Mouse (Mus musculus) cerebral cortex, adult 2 months (tissue): ENCODE results near the gene Cldn2.

Experiments used
- WGBS: fragments of 180-500 bp; shearing (Covaris S2); methylation state at CpG from one replicate; pipeline ENCODE4 v1.1.7; 2018; 5-methylcytosine and 5-hydroxymethylcytosine counted together

Cldn2 gene

DNA sequence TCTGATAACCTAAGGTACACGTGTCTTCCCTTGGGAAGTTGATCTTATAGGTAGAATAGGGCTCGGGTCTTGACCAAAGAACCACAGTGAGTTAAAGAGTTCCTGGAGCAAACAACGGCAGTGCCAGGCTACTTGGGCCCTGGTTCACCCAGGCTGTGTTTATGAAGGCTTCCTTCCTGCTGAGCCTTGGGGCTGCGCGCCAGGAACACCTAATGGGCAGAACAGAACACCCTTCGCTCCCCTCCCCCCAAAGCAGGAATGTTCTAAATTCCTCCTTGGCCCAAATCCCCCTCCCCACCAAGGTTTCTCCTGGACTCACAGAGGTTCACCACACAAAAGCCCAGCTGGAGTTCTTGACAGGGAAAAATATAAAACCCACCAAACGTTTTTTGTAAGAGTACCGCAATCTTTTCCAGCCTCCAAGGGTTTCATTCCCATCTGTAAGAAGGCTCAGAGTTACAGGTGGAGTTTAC, at the start of gene Cldn2:
Gene Cldn2 (plus strand): TSS at position 423 of the 473 bp plus-strand sequence.
- WGBS, result 68% methylated on average over 8 of the region's 8 CpGs

- 9% methylated on average over 1 of the region's 1 CpGs for WGBS
These were observed 48.8 kb upstream of the Cldn2 start for GRCm38 (mm10) chrX:139751855-139752254.

DNA sequence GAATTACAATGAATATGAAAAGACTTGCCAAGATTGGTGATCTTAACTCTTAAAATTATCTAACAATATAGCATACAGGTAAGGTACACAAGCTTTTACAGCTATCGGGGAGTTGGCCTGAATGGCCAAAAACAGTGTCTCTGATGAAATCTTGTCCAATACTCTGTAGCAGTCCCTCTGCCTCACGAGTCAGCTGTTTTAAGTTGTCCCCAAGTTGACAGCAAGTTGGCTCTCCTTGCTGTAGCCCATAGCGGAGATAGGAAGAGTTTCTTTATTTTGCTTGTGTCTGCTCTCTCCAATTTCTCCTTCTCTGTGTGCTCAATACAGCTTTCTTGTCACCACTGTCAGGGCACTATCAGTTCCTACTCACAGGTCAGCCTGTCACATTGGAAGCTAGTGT, 42.0 kb upstream of the Cldn2 start:
- 69% methylated on average over 3 of the region's 3 CpGs for WGBS

DNA sequence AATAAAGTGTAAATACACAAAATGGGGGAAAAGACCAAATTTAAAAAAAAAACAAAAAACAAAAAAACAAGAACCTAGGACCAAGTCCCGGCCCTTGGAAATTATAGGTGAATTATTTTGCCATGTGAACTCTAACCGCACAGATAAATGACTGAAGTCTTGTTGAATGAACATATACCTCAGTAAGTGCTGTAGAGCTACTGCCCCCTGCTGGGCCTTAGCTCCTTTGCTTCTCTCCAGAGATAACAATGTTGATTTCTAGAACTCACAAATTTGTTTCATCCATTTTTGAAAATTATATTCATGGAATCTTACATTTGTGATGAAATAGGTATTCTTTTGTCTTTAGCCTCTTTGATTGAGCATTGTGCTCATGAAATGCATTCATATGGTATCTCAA, 38.1 kb upstream of the Cldn2 start:
- 56% methylated on average over 2 of the region's 2 CpGs for WGBS

DNA sequence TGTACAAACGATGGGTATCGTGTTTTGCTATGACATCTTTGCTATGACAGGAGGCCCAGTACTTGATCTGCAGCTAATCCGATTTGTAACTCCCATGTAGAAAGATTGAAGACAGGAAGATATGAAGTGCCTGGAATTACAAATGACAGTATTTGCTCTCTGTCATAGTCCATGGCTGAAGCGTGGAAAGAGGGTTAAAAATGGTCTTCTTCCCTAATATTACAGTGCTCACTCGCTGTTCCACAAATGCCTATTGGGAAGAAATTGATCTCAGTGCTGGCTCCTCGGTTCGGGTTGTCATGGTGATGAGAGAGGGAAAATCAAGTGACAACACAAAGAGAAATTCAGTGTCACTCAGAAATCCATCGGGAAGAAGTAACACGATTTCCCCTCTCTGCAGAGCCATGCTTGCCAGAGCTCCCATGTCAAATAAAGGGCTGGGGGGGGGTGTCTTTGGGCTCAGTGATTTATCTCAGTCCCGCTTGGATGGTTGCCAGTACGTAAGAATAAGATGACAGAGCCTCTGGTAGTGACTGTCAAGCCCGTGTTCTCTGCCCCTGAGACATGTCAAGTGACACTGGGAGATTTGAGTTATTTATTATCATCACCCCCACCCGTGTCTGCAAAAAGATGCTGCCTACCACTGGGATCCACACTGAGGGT, 30.5 kb upstream of the Cldn2 start:
- 70% methylated on average over 13 of the region's 13 CpGs for WGBS

- 27% methylated on average over 18 of the region's 18 CpGs for WGBS
These were observed 26.1 kb upstream of the Cldn2 start for GRCm38 (mm10) chrX:139774309-139775083.

DNA sequence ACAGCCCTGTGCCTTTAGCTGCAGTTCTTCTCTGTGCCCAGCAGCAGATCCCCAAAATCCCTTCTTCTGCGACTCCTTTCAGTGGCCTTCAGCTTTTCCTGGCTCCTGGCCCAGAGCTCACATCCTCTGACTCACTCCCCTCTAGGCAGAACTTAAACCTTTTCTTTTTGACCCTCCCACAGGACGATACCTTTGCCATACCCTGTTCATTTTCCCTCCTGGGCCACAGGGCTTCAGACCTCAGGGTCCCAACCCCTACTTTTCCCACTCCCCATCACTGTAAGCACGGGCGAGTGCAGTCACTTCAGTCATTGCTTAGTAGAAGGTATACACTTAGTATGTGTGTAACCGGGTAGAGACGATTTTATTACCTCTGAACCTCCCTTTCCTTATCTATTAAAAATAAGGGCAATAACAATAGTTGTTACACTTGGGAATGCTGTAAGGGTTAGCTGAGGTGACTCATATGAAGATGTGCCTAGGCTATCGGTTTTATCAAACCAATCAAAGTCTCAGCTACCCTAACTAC, 25.5 kb upstream of the Cldn2 start:
- WGBS, result 70% methylated on average over 7 of the region's 7 CpGs

- 85% methylated on average over 4 of the region's 4 CpGs for WGBS
These were observed 23.3 kb upstream of the Cldn2 start for GRCm38 (mm10) chrX:139777357-139777756.

DNA sequence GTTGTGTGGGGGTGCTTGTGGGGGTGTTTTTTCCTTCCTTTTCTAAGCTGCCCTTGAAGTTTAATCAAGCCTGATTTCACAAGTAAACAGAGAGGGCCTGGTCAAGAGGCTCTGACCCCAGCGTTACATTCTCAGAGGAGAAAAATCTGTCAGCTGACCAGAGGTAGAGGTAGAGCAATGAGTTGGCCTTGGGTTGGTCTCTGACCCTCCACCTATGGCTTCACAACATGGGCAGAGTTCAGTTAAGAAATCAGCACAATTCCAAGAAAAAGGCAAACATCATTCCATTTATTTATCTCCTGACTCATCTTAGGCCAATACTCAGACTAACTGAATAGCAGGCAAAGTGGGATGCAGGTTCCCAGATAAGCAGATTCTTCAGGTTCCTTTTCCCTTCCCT, 21.7 kb upstream of the Cldn2 start:
- WGBS, result 100% methylated on average over 1 of the region's 1 CpGs

GRCm38 (mm10) chrX:139779401-139779800, 21.2 kb upstream of the Cldn2 start:
- WGBS, result 69% methylated on average over 5 of the region's 5 CpGs

- 79% methylated on average over 3 of the region's 3 CpGs for WGBS
These were observed 19.6 kb upstream of the Cldn2 start for GRCm38 (mm10) chrX:139780988-139781387.

DNA sequence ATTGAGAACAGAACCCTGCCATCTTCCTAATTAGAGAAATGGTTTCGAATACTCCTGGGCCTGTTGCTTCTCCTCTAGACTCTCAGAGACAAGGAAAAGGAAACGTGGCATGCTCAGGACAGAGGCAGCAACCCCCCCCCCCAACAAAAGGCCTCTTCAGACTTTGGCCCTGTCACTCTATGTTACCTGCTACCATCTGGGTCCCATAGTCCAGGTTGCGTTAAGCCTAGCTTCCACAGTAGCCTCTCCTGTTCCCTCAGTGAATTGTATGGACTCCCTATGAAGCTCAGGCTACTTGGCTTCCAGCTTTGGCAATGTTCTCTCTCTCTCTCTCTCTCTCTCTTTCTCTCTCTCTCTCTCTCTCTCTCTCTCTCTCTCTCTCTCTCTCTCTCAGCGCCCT, 19.1 kb upstream of the Cldn2 start:
- WGBS, result 93% methylated on average over 4 of the region's 4 CpGs

GRCm38 (mm10) chrX:139782278-139783044, 18.2 kb upstream of the Cldn2 start, which contains the start of gene Ripply1:
TSS of gene Ripply1 (minus strand) at chrX:139782353.
- WGBS, result 68% methylated on average over 6 of the region's 6 CpGs

GRCm38 (mm10) chrX:139783045-139783422, 17.6 kb upstream of the Cldn2 start:
- WGBS, result 90% methylated on average over 3 of the region's 3 CpGs

GRCm38 (mm10) chrX:139785764-139786163, 14.9 kb upstream of the Cldn2 start:
- 44% methylated on average over 1 of the region's 1 CpGs for WGBS

DNA sequence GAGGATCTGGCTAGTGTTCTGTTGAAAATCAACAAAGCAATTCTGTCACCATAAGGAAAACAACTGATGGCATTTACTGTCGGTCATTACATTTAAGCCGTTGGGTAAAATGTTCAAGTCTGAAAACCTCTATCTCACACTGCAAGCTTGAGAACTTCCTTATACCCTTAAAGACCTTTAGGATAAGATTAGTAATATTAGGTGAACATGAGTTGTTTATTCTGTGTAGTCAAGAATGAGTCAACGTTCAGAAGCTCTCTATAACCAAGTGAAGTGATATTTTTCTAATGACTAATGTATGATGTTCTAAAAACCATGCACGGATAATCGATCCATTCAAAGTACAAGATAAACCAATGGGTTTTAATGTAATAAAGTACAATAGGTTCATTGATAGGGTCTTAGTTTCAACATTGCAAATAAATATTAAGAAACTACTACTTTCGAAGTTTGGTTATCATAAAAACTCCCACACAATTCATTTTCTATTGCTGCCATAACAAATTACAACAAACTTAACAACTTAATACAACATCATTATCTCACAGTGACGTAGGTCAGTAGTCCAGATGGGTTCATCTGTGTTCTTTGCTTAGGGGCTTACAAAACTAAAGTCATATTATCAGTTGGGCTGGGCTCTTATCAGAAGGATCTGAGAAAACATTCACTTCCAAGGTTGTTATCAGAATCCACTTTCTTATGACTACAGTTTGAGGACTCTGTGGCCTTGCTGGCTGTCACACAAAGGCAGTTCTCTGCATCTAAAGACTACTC, 6.4 kb upstream of the Cldn2 start:
- WGBS, result 89% methylated on average over 7 of the region's 7 CpGs

DNA sequence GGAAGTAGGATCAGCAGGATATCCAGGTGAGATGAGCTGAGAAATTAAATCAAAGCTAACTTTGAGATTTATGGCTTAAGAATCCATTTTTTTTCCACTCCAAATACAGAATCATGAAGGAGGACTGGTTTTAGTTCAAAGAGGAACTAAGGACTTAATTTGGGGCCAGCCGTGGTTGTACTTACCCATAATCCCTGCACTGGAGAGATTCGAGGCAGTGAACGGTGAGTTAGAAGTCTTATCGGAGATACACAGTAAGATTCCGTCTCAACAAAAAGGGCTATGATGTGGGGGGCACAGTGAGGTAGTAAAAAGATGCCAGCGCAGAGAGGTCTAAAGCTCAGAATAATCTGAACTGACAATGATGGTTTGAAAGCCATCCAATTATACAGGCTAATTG, 4.6 kb upstream of the Cldn2 start:
- 89% methylated on average over 6 of the region's 6 CpGs for WGBS

GRCm38 (mm10) chrX:139797875-139798274, 2.8 kb upstream of the Cldn2 start:
- 57% methylated on average over 9 of the region's 9 CpGs for WGBS

- 82% methylated on average over 3 of the region's 3 CpGs for WGBS
These were observed 675 bp upstream of the Cldn2 start for GRCm38 (mm10) chrX:139799953-139800352.

- 87% methylated on average over 2 of the region's 2 CpGs for WGBS
These were observed 2.4 kb downstream of the Cldn2 start for GRCm38 (mm10) chrX:139803028-139803427.

DNA sequence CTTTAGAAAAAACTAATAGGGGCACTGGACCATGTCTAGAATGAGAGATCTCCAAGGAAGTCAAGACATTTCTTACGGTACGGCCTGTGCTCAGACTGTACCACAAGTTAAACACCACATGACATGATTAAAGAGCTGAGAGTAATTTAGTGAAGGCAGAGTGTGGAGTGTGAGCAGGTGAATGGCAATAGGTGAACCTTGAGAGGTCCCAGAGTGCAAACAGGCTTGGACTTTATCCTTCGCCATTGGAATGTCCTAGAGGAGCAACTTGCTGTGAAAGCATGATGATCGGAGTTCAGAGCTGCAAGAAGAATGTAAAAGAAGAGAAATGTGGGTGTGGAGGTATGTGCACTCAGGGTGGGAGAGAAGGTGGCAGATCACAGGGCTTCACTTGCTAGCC, 5.3 kb downstream of the Cldn2 start:
- 94% methylated on average over 4 of the region's 4 CpGs for WGBS
